Mouse (Mus musculus) lung, postnatal 25 days (tissue): Measurements from ENCODE around the gene Zfp51.
"Not testable (repeated sequence)": the region's sequence is repeated elsewhere in the genome, so short reads cannot be mapped to it uniquely, and the experiment has no call there.

Experiments
- DNase-seq: peaks from one replicate; pipeline ENCODE4 v3.0.0; 2022; ENCODE audit warnings: low spot score

Zfp51 gene

GRCm38 (mm10) chr17:21450138-21450704 lies at the start of gene Zfp51:
Gene Zfp51, plus strand, starts transcription at chr17:21450374.
- peak; percentile 97 for DNase-seq

DNA sequence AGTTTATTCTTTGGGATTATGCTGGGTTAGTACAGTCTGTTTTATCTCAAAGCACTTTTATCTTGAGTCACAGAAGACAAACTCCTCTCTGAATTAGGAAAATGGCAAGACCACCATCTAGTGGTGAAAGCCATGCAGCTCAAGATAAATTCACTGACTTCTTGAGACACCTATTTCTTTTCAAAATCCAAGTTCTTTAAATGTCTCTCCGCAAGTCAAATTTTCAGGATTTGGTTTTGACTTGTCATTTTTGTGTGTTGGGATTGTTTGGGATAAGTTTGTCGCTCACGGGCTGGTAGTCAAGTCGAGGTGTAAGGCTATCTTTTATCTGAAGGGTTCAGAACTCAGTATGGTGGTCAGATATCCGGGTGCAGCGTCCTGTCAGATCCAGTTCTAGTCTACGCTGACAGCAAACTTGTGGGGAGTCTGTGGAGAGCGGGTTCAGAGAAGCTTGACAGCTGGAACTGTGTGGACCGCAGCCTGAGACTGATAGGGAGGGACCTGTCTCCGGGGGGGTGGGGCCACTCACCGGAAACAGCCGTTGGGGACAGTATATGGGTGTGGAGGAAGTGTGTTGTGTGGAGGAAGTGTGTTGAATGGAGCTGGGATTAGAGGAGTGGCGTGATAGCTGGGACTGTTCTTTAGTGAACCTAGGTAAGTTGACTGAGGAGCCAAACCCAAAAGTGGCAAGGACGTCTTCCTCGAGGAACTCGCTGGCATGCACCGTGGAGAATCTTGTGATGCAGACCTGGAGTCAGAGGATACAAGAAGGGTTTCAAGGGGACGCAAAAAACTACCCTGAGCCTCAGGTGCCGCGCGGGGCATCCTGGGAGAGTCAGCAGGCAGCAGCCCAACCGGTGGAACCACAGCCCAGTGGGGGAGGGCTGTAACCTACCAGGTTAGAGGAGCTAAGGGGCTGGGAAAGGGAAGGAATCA lies 27.2 kb upstream of the Zfp51 start, which contains the start of gene Zfp54:
Gene Zfp54 (plus strand): TSS at position 564 of the 936 bp plus-strand sequence.
- DNase-seq = peak; percentile 81

DNA sequence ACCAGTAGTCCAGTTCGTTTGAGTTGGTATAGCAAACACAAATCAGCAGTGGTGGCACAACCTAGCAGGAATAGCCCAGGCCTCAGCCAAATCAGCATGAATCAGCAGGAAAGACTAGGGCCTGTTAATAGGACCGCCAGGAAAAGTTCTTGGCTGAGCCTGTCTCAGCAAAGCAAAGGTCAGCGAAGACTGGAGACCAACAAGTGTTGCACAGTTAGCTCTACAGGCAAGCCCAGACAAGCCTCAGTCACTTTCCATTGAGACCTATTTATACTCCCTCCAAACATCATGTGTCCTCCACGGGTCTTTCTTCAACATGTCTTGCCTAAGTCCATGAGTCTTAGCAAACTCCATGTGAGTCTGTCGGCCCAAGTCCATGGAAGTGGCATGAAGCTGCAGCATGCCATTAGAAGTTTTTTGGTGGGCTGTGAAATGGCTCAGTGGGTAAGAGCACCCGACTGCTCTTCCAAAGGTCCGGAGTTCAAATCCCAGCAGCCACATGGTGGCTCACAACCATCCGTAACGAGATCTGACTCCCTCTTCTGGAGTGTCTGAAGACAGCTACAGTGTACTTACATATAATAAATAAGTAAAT lies 11.3 kb upstream of the Zfp51 start:
- not testable (repeated sequence) for DNase-seq

- DNase-seq = peak; percentile 90
Measured at GRCm38 (mm10) chr17:21449669-21450068, 505 bp upstream of the Zfp51 start.

DNA sequence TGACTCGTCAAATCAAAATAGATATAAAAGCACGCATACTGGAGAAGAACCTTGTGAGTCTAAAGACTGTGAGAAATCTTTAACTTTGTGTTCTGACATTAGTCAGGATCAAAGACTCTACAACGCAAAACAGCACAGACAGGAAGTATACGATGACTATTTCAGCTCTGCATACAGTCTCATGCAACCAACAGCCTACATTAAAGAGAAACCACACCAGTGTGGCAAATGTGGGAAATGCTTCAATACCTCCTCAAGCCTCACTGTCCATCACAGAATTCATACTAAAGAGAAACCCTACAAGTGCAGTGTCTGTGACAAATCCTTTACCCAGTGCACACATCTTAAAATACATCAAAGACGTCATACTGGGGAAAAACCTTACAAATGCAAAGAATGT lies 13.4 kb downstream of the Zfp51 start:
- DNase-seq = no peak

GRCm38 (mm10) chr17:21472032-21472652 lies 22.0 kb downstream of the Zfp51 start:
- no peak for DNase-seq

- DNase-seq = no peak
Measured at GRCm38 (mm10) chr17:21472653-21473307, 22.6 kb downstream of the Zfp51 start.

DNA sequence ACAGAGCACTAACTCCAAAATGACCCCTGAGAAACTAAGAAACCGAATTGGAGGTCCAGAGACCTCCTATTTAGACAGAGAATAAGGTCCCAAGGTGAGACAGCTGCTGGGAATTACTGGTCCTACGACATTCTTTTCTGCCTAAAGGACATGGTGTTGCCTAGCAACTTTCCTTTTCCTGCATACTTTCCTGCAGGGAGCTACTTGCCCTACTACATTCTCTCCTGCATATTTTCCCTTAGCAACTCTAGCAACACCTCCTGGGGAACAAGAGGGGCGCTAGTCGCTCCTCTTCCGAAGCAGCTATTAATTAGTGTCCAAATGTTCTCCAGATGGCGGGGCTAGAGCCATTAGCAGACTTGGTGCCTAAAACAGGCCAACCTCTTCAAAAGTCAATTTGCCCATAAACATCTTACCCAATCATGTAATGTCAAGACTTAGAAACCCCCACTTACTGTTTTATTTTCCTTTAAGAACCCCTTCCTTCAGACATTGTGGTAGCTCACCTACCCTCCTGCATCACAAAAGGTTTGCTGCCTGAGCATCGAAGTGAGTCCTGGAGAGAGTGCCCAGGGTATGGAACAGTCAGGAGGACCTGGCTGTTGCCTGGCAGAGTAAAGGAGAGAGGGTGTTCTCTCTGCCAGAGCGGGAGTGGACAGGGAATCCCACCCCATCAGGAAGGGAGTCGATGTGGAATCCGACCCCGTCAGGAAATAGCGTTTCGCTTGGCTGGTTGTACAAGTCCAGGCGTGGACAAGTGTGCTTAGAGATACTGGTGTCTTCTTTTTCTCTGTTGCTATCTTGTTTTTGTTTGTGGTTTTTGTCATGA lies 23.4 kb downstream of the Zfp51 start:
- DNase-seq = peak; percentile 82

- peak; percentile 21 for DNase-seq
Measured at GRCm38 (mm10) chr17:21474729-21475128, 24.6 kb downstream of the Zfp51 start.

DNA sequence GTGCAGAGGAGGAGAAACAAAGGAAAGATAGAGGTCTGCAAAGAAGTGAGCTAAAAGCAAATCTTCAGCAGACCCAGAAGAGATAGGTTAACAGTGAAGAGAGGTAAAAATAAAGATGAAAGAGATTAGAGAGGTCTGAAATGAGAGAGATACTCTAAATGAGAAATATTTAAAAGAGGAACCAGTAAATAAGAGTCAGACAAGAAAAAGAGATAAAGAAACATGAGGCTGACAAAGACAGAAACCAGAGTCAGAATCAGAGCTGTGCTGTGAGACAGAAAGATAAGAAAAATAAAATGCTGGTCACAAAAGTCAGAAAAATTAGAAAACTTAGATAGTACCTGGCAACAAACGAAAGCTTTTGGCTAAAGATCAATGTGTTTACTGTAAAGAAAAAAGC lies 25.1 kb downstream of the Zfp51 start:
- not testable (repeated sequence) for DNase-seq

- DNase-seq = not testable (repeated sequence)
Measured at GRCm38 (mm10) chr17:21476351-21476750, 26.2 kb downstream of the Zfp51 start.

DNA sequence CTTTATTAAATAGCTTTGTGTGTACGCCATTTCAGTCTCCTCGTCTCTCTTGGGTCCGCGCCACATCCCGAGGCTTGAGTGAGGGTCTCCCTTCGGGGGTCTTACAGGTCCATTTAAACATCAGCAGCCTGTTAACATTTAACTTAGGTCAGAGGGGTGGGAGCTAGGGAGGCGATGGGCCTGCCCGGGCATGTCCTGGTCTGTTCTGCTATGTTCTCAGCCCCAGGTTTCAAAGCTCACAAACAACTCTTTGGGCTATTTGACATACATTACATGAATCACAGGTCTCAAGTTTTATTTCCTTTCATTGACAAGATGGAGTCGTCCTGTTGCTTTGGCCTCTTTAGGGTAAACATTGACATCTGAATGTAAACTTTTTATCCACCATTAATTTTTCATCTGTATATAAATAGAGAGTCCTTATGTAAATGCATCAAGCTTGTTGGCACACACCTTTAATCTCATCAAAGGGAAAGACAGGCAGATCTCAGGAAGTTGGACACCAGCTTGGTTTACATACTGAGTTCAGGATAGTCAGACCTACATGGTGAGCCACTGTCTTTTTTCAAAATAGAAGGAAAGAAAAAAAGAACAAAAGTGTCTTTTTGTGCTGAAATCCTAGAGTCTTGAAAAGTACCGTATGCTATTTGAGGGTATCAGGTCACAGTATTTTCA lies 28.1 kb downstream of the Zfp51 start:
- DNase-seq = not testable (repeated sequence)

DNA sequence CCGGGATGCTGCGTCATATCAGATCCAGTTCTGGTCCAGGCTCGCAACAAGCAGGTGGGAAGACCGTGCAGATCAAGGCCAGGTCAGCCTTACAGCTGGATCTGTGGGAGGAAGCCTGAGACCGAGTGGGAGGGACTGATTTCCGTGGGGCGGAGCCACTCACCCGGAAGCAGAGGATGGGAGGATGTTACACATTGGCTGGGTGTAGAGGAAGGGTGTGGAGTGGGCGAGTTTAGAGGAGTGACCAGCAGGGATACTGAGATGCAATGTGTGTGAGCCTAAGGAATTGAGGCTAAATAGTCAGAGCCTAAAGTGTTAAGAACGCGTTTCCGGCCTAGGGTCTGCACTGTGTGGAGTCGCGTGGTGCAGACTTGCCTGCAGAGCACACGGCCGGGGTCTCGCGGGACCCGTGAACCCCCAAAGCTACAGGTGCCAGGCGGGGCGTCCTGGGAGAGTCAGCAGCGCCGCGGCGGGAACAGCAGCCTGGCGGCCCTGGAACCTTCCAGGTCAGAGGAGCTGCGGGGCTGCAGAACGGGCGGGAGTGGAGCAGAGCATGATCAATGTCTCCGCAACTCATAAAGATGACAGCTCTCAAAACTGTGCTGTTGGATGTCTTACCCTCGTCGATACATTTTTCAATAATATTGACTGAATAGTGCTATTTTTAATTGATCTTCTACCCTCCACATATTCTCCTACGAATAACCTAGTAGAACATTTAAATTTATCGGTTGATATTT lies 38.8 kb downstream of the Zfp51 start, which contains the start of gene Zfp53:
Gene Zfp53 (plus strand): TSS at position 239 of the 740 bp plus-strand sequence.
- peak; percentile 94 for DNase-seq

- no peak for DNase-seq
Measured at GRCm38 (mm10) chr17:21489500-21490001, 39.4 kb downstream of the Zfp51 start.

GRCm38 (mm10) chr17:21501365-21501764 lies 51.2 kb downstream of the Zfp51 start:
- DNase-seq = no peak

GRCm38 (mm10) chr17:21504524-21504923 lies 54.4 kb downstream of the Zfp51 start:
- DNase-seq = no peak

GRCm38 (mm10) chr17:21506258-21506657 lies 56.1 kb downstream of the Zfp51 start:
- DNase-seq = no peak

- no peak for DNase-seq
Measured at GRCm38 (mm10) chr17:21509756-21510155, 59.6 kb downstream of the Zfp51 start.
